Mouse (Mus musculus) C2C12 (cell line): ENCODE data around the gene Adarb2. TPM values are rescaled to one million over a fixed set of nuclear protein-coding genes. Genes with fewer than 3 reads are reported as not detected.

Source experiments
- H3K27me3 ChIP-seq: one replicate; pipeline ENCODE4 v1.6.1; 2011; ENCODE audit not compliant: control insufficient read depth, insufficient read depth, insufficient read length
- H3K36me3 ChIP-seq: one replicate; pipeline ENCODE4 v1.6.1; 2011; ENCODE audit not compliant: control insufficient read depth, insufficient read depth
- H3K4me3 ChIP-seq: one replicate; pipeline ENCODE4 v1.5.1; 2011; ENCODE audit warnings: mild to moderate bottlenecking, control low read depth; ENCODE audit not compliant: poor library complexity, insufficient read depth, severe bottlenecking
- H3K79me2 ChIP-seq: one replicate; pipeline ENCODE4 v1.6.1; 2011; ENCODE audit not compliant: control insufficient read depth, insufficient read depth
- H3K79me3 ChIP-seq: one replicate; pipeline ENCODE4 v1.6.1; 2011; ENCODE audit warnings: low read depth, control low read depth
- H3ac ChIP-seq: one replicate; pipeline ENCODE3; 2011; ENCODE audit warnings: low read depth; ENCODE audit not compliant: control insufficient read depth, insufficient read length
- CEBPB ChIP-seq: IDR thresholded peaks from one replicate; pipeline ENCODE4 v1.6.1; 2011; ENCODE audit warnings: low read depth, mild to moderate bottlenecking, control low read depth, moderate library complexity
- CTCF ChIP-seq: IDR thresholded peaks from one replicate; pipeline ENCODE4 v1.5.1; 2011; ENCODE audit not compliant: control insufficient read depth, insufficient read depth, insufficient read length
- FOSL1 ChIP-seq: IDR thresholded peaks from one replicate; pipeline ENCODE4 v1.8.0; 2011; ENCODE audit warnings: mild to moderate bottlenecking, low read length; ENCODE audit not compliant: poor library complexity, insufficient read depth, severe bottlenecking
- MAX ChIP-seq: IDR thresholded peaks from one replicate; pipeline ENCODE4 v1.6.1; 2011; ENCODE audit warnings: mild to moderate bottlenecking, control low read depth
- MYOD1 ChIP-seq: IDR thresholded peaks from one replicate; pipeline ENCODE4 v1.6.1; 2011; ENCODE audit warnings: low read depth; ENCODE audit not compliant: control insufficient read depth, insufficient read length
- MYOG ChIP-seq: IDR thresholded peaks from one replicate; pipeline ENCODE4 v1.6.1; 2011; ENCODE audit not compliant: control insufficient read depth, insufficient read length; ENCODE audit errors: extremely low read depth
- USF1 ChIP-seq: IDR thresholded peaks from one replicate; pipeline ENCODE4 v1.6.1; 2011; ENCODE audit warnings: low read depth, mild to moderate bottlenecking, control low read depth, moderate library complexity
- polyA plus RNA-seq: library from polyadenylated mRNA; unstranded; fragments of >200 nt; fragmentation: generic; extraction: Trizol; gene quantifications from one replicate; pipeline ENCODE4 v1.2.1, GENCODE M21; 2012; ENCODE audit warnings: missing spikeins

Adarb2 gene
- polyA plus RNA-seq, 1 experiment: 0.01 TPM

DNA sequence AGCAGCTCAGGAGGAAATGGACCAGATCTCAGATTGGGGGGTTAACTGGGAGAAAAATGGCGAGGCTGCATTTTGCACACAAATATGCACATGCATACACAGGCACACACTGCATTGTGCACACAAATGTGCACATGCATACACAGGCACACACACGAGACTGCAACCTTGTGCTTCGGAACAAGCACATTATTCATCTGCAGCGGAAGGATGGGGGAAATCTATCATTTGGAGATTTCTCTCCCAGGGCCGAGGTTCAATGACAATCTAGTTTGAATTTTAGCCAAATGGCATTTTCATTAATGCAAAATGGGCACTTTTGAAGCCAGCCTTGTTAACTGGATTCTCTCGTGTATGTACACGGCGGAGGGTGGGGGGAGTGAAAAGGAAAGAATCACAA is 408.3 kb downstream of the Adarb2 start:
- Histone ChIP-seq H3K79me2 (no peaks in the 10 kb centered on the region), H3K36me3 (no peaks in the 10 kb centered on the region), H3K4me3 (no peak overlapping the region), H3ac (no peak overlapping the region), H3K27me3 (no peaks in the 10 kb centered on the region), H3K79me3 (no peaks in the 10 kb centered on the region)
- TF ChIP-seq CEBPB (no peak), MAX (no peak), MYOD1 (no peak), MYOG (no peak), CTCF (no peak), USF1 (no peak), FOSL1 (no peak)

DNA sequence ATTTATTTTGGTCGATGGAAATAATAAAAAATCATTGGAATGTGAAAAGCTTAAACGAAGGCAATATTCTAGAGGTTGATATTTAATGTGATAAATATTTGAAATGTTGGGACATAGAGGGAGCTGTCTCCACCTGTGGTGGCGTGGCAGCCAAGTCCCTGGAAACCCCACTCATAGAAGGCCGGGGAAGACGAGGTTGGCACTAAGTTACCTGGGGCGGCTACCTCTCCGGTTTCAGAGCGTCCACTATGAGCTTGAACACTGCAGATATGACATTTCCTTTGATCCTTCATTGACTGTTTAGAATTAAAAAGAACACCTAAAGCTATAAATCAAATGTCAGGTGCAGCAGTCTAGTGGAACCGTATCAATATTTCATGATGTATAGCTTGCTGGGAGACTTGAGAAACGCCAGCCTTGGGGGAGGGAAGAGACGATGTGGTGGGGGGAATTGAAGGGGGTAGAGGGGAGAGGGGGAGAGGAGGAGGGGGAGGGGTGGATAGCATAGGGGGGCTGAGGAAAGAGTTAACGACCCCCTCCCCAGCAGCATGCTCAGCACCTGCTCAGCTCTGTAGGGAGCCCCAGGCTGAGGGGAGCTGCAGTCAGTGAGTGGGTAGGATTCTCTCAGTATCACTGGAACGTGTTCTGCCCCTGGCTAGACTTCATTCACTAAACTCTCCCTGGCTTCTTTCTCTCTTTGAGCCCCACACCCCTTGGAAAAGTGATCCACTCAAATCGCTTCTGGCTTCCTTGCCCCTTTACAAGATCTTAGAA is 410.1 kb downstream of the Adarb2 start:
- TF ChIP-seq MYOD1 (no peak), MAX (no peak), CEBPB (no peak), FOSL1 (no peak), USF1 (no peak), MYOG (no peak), CTCF (no peak)
- Histone ChIP-seq H3K27me3 (no peaks in the 10 kb centered on the region), H3ac (no peak overlapping the region), H3K36me3 (no peaks in the 10 kb centered on the region), H3K4me3 (no peak overlapping the region), H3K79me2 (no peaks in the 10 kb centered on the region), H3K79me3 (no peaks in the 10 kb centered on the region)

DNA sequence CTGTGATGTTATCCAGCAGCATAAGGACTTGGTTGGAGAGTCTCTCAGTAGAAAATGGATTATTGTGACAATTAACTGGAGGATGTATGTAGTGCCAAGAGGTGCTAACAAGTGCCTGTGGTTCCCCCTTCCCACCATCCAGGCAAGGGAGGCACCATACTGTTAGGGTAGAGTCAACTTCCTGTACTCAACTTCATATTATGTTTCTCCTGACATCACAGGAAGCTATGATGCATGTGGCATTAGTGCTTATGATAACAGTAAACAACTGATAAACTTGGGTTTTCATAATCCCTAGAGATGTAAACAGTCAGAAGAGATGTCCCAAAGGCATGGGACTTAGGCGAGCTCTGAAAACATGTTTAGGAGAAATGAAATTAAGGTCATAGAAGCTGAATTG is 414.0 kb downstream of the Adarb2 start:
- Histone ChIP-seq H3K79me3 (no peaks in the 10 kb centered on the region), H3K4me3 (no peak overlapping the region), H3K36me3 (no peaks in the 10 kb centered on the region), H3ac (no peak overlapping the region), H3K79me2 (no peaks in the 10 kb centered on the region), H3K27me3 (no peaks in the 10 kb centered on the region)
- TF ChIP-seq MYOD1: no peak
- TF ChIP-seq MYOG: no peak
- no peak for TF ChIP-seq CEBPB
- TF ChIP-seq MAX: no peak
- TF ChIP-seq FOSL1: no peak
- no peak for TF ChIP-seq USF1
- TF ChIP-seq CTCF: no peak

DNA sequence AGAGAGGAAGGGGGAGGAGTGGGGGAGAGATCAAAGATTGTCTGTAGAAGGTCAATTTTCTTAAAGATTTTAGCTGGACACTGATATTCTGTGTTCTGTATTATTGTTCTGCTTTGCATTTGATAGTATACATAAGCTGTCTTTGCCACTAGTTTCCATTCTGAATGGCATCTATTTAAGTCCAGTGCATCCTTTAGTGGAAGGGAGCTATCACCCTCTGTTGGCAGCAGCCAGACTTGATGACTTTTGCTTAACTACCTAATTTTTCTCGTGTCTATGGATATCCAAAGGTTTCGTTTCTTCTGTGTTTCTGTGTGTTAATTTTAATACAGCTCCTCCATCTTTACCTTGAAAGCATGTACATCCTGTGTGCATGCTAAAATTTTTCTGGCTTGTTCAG is 419.6 kb downstream of the Adarb2 start:
- TF ChIP-seq MYOG: no peak
- TF ChIP-seq CTCF: no peak
- TF ChIP-seq MYOD1: no peak
- no peak for TF ChIP-seq CEBPB
- TF ChIP-seq FOSL1: no peak
- Histone ChIP-seq H3K4me3 (no peak overlapping the region), H3ac (no peak overlapping the region), H3K79me2 (no peaks in the 10 kb centered on the region), H3K36me3 (no peaks in the 10 kb centered on the region), H3K79me3 (no peaks in the 10 kb centered on the region), H3K27me3 (no peaks in the 10 kb centered on the region)

DNA sequence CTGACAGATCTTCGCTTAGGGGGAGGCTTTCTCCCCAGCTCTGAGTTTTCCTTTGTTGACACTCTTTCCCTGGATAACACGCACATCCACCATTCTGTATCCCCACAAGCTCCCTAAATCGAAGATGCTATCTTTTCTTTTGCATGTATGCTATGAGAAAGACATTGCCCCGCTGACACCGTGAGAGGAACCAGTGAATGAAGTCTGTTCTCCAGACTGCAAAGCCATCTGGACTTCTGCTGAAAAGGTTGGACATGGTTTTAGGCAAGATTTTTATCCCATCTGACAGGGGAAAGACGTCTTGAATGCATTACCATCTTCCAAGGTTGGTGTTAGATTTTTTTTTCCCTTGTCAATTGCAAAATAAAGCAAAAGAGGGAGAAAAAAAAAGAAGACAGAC is 426.9 kb downstream of the Adarb2 start:
- H3K79me2 ChIP-seq: no peaks in the 10 kb centered on the region
- no peaks in the 10 kb centered on the region for H3K79me3 ChIP-seq
- H3ac ChIP-seq: no peak overlapping the region
- no peaks in the 10 kb centered on the region for H3K36me3 ChIP-seq
- no peak for TF ChIP-seq MYOD1
- TF ChIP-seq MAX: no peak
- no peak for TF ChIP-seq MYOG
- TF ChIP-seq USF1: no peak
- TF ChIP-seq CTCF: no peak
- TF ChIP-seq FOSL1: no peak
- no peak for TF ChIP-seq CEBPB
- H3K4me3 ChIP-seq: no peak overlapping the region
- no peaks in the 10 kb centered on the region for H3K27me3 ChIP-seq

DNA sequence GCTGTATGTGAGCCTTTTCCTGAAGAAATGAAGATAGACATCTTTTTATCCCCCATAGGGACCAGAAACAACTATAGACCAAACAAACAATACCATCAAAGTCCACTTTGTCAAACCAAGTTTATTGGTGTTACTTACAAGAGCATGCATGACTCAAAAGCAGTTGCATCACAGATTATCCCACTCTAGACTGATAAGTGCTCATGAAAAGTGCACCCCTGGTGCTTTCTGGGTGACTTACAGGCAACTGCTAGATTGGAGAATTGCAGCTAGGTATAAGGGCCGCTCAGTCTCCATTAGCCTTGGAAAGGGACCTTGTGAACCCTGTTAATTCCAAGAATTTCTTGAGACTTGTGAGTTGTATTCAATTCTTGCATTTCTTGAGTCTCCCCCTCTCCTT is 429.0 kb downstream of the Adarb2 start:
- Histone ChIP-seq H3ac (no peak overlapping the region), H3K79me3 (no peaks in the 10 kb centered on the region), H3K36me3 (no peaks in the 10 kb centered on the region), H3K79me2 (no peaks in the 10 kb centered on the region), H3K4me3 (no peak overlapping the region), H3K27me3 (no peaks in the 10 kb centered on the region)
- no peak for TF ChIP-seq FOSL1
- no peak for TF ChIP-seq MYOG
- TF ChIP-seq MAX: no peak
- no peak for TF ChIP-seq USF1
- no peak for TF ChIP-seq CEBPB
- TF ChIP-seq MYOD1: no peak
- TF ChIP-seq CTCF: no peak
